Mouse (Mus musculus) CH12.LX (cell line): ENCODE results near the gene Rgl1.

Source experiments
- CTCF ChIP-seq, 2 experiments: IDR thresholded peaks in 1 of 2; conservative IDR thresholded peaks in 1 of 2; 2 replicates each; pipeline ENCODE4 v1.5.1; 2011 to 2012; ENCODE audit warnings: low read depth in 2 of 2, low read length in 2 of 2, improper control_type of control experiment in 1 of 2, inconsistent platforms in 1 of 2, mild to moderate bottlenecking in 1 of 2, moderate library complexity in 1 of 2
- ELF1 ChIP-seq: IDR thresholded peaks from 2 replicates; pipeline ENCODE4 v1.6.1; 2014; ENCODE audit warnings: low read depth, mild to moderate bottlenecking, inconsistent platforms, low read length, improper control_type of control experiment
- EP300 ChIP-seq: IDR thresholded peaks from 2 replicates; pipeline ENCODE4 v1.6.1; 2011; ENCODE audit warnings: low read length, improper control_type of control experiment
- ETS1 ChIP-seq: conservative IDR thresholded peaks from 2 replicates; pipeline ENCODE4 v1.6.1; 2012; ENCODE audit warnings: low read depth, mild to moderate bottlenecking, inconsistent platforms, low read length, improper control_type of control experiment, moderate library complexity
- MAFK ChIP-seq: IDR thresholded peaks from 2 replicates; pipeline ENCODE4 v1.6.1; 2011; ENCODE audit warnings: low read length, improper control_type of control experiment; ENCODE audit not compliant: insufficient replicate concordance
- MEF2A ChIP-seq: IDR thresholded peaks from 2 replicates; pipeline ENCODE4 v1.6.1; 2014; ENCODE audit warnings: low read depth, mild to moderate bottlenecking, inconsistent platforms, low read length, improper control_type of control experiment, borderline replicate concordance
- MXI1 ChIP-seq: IDR thresholded peaks from 2 replicates; pipeline ENCODE4 v1.6.1; 2011; ENCODE audit warnings: mild to moderate bottlenecking, low read depth, low read length, improper control_type of control experiment
- POLR2A ChIP-seq: IDR thresholded peaks from 2 replicates; pipeline ENCODE4 v1.6.1; 2011; ENCODE audit warnings: low read depth, mild to moderate bottlenecking, improper control_type of control experiment, low read length
- RAD21 ChIP-seq: IDR thresholded peaks from 2 replicates; pipeline ENCODE4 v1.6.1; 2011; ENCODE audit warnings: low read depth, mild to moderate bottlenecking, low read length, improper control_type of control experiment, moderate library complexity
- RCOR1 ChIP-seq: conservative IDR thresholded peaks from 2 replicates; pipeline ENCODE4 v1.6.1; 2012; ENCODE audit warnings: low read depth, mild to moderate bottlenecking, inconsistent platforms, low read length, improper control_type of control experiment
- ZC3H11A ChIP-seq: IDR thresholded peaks from 2 replicates; pipeline ENCODE4 v1.6.1; 2012; ENCODE audit warnings: low read depth, mild to moderate bottlenecking, inconsistent platforms, low read length, improper control_type of control experiment

- TF ChIP-seq CTCF (conservative IDR thresholded peaks at IDR 0.05 in 1 of 2, IDR thresholded peaks at IDR 0.05 in 1 of 2; ENCODE audit: low read depth in 2 of 2, low read length in 2 of 2) (no peak), ZC3H11A (no peak), MXI1 (no peak), POLR2A (no peak), MEF2A (no peak), RAD21 (no peak), MAFK (no peak), RCOR1 (no peak), ETS1 (no peak), EP300 (no peak), ELF1 (no peak)
These were observed 126.8 kb downstream of the Rgl1 start for GRCm38 (mm10) chr1:152639344-152639743.
